Mouse (Mus musculus) liver (tissue): ENCODE results near the gene Tom1l2.
A peak's percentile ranks its signal among the peaks of the same experiment; 100 is the strongest.

Experiments
- DNase-seq: peaks from one replicate; pipeline ENCODE4 v3.0.0-alpha.2; 2020; ENCODE audit warnings: mixed read lengths

Tom1l2 gene

GRCm38 (mm10) chr11:60303497-60303896 lies 49.2 kb downstream of the Tom1l2 start:
- DNase-seq: no peak

GRCm38 (mm10) chr11:60302354-60303083 lies 50.2 kb downstream of the Tom1l2 start:
- DNase-seq: no peak

- no peak for DNase-seq
Measured at GRCm38 (mm10) chr11:60301588-60302208, 51.0 kb downstream of the Tom1l2 start.

- DNase-seq: no peak
Measured at GRCm38 (mm10) chr11:60300318-60300717, 52.4 kb downstream of the Tom1l2 start.

GRCm38 (mm10) chr11:60297772-60298171 lies 54.9 kb downstream of the Tom1l2 start:
- no peak for DNase-seq

GRCm38 (mm10) chr11:60294630-60295313 lies 57.9 kb downstream of the Tom1l2 start:
- DNase-seq: peak; percentile 80

GRCm38 (mm10) chr11:60293683-60294629 lies 58.7 kb downstream of the Tom1l2 start:
- no peak for DNase-seq

GRCm38 (mm10) chr11:60292718-60293117 lies 60.0 kb downstream of the Tom1l2 start:
- peak; percentile 56 for DNase-seq

GRCm38 (mm10) chr11:60288980-60289379 lies 63.7 kb downstream of the Tom1l2 start:
- no peak for DNase-seq

- DNase-seq: no peak
Measured at GRCm38 (mm10) chr11:60286311-60286710, 66.4 kb downstream of the Tom1l2 start.

- peak; percentile 55 for DNase-seq
Measured at GRCm38 (mm10) chr11:60280429-60281414, 72.0 kb downstream of the Tom1l2 start.

- no peak for DNase-seq
Measured at GRCm38 (mm10) chr11:60279483-60279882, 73.2 kb downstream of the Tom1l2 start.

GRCm38 (mm10) chr11:60277771-60278170 lies 74.9 kb downstream of the Tom1l2 start:
- DNase-seq: no peak

GRCm38 (mm10) chr11:60277164-60277740 lies 75.5 kb downstream of the Tom1l2 start:
- no peak for DNase-seq

- no peak for DNase-seq
Measured at GRCm38 (mm10) chr11:60276408-60277093, 76.2 kb downstream of the Tom1l2 start.

GRCm38 (mm10) chr11:60273273-60273805 lies 79.4 kb downstream of the Tom1l2 start:
- DNase-seq: no peak

- no peak for DNase-seq
Measured at GRCm38 (mm10) chr11:60268563-60268962, 84.1 kb downstream of the Tom1l2 start.

- no peak for DNase-seq
Measured at GRCm38 (mm10) chr11:60265271-60265985, 87.3 kb downstream of the Tom1l2 start.

- no peak for DNase-seq
Measured at GRCm38 (mm10) chr11:60264651-60265050, 88.1 kb downstream of the Tom1l2 start.
